Mouse (Mus musculus): ENCODE data around the gene Umps.

Umps gene

DNA sequence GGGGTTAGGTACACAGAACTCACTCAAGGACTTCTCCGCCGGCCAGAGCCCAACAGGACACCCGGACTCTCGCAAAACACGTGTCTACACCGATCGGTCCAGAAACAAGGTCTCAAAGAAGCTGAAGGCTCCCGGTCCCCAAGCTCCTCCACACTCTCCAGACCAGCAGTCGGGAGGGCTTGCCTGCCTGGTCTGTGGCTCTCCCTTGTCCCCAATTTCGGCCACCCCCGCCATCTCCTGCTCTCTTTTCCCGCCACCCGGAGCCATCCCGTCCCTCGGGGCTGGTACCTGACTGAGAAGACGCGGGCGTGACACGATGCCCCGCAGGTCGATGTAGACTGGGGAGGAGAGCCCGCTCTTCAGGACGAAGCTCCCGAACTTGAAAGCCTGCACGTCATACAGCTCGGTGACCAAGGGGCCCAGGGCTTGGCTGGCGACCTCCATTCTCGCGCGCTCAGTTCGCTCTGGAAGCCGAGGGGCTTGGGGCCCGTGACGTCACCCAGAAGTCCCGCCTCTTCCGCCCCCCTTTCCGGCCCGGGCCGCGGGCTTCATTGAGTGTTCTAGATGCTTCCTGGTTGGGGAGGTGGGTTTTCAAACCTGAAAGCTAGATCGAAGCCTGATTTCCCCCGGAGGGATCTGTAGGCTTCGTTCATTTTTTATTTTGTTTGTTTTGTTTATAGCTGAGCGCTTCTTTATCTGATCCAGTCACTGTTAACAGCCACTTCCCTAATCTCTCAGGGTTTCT is at the start of gene Umps:
Gene Umps (minus strand): TSS at position 501 of the 745 bp plus-strand sequence.
- peak; percentile 90 to 92 for DNase-seq

GRCm38 (mm10) chr16:34011991-34012845 is 45.4 kb upstream of the Umps start:
- DNase-seq: peak in 1 of 2 experiments; percentile 36

DNA sequence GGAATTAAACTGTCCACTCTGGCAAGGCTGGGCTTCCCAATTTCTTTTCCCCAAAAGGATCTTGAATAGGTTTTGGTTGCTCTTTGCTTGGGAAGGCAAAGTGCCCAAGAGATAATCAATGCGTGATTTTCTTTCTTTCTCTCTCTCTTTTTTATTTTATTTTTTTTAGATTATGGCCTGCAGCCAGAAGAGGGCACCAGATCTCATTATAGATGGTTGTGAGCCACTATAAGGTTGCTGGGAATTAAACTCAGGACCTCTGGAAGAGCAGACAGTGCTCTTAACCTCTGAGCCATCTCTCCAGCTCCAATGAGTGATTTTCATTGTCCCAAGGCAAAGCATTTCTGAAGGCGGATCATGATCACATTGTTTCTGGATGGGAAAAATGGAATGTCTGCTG is 42.7 kb upstream of the Umps start:
- DNase-seq: no peak

- DNase-seq: no peak
Measured at GRCm38 (mm10) chr16:34005986-34006385, 39.1 kb upstream of the Umps start.

GRCm38 (mm10) chr16:34004128-34004578 is 37.3 kb upstream of the Umps start:
- peak; percentile 80 to 87 for DNase-seq

DNA sequence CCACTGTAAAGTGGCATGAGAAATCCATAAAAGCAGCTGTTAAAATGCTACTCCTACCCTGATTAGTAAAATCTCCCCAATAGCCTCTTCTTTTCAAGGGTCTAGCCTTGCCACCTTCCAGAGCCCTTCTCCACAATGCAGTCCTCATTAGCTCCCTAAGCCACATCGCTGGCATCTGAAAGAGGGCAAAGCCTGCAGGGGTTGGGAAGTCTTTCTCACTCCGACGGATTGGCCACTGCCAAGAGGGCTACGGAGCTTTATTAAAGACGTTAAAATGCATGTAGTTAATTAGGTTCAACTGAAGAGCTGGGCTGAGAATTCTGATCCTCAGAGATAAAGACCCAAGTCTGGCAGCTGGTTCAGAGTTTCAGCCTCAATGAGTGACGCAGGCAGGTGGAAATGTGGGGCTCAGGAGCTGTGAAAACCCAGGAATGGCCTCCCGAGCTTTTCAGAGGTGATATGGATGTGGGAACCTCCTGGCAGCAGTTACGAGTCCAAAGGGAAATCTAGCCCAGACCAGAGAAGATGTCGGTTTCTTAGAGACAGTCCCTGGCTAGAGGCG is 36.8 kb upstream of the Umps start:
- DNase-seq: no peak

- no peak for DNase-seq
Measured at GRCm38 (mm10) chr16:34000715-34001114, 33.9 kb upstream of the Umps start.

DNA sequence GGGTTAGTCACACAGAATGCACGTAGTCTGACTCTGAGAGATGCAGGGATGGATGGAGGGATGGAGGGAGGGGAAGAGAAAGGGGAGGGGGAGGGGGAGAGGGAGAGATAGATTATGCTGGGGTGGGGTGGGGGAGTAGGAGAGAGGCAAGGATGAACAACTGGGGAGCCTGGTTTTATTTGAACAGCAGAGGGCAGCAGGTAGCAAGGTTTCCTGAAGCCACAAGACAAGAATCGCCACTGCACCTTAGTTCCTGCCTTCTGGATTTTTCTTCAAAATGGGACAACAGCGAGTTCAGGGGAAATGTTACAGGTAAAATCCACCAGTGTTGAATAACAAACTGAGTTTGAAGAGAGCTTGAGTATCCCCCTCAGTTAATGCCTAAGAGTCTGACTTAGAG is 32.5 kb upstream of the Umps start:
- peak; percentile 73 to 75 for DNase-seq

- DNase-seq: no peak
Measured at GRCm38 (mm10) chr16:33998011-33998410, 31.2 kb upstream of the Umps start.

DNA sequence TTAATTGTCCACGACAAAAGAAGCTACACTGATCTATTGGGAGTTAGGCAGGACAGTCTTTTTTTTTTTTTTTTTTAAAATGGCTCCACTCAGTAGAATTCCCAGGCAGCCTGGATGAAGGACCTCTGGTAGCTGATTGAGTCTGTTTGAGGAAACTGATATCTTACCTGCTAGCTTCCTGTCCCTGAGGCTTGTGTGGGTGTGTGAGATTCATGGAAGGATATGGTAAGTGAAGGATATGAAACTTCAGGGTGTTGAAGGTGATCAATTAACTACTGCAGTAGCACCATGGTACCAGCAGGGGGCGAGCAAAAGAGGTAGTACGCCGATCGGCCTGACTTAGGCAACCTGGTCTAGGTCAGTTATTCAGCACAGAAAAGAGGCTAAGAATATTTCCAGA is 29.2 kb upstream of the Umps start:
- DNase-seq: peak; percentile 77 to 81

DNA sequence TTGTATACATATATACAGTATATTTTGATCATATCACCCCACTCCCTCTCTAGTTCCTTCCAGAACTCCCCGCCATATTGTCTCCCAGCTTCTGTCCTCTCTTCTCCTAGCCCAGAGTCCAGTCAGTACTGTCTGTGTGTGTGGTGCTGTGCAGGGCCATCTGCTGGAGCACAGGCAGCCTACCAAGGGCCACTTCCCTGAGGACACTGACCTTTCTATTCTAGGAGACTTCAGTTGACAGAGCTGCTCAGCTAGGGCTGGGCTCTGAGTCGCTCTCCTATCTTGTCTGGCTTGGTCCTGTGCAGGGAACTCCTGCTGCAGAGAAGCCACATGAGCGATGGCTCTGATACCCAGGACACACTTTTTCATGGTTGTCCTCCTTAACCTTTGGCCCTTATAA is 28.7 kb upstream of the Umps start:
- DNase-seq: no peak

- no peak for DNase-seq
Measured at GRCm38 (mm10) chr16:33994321-33994720, 27.5 kb upstream of the Umps start.

DNA sequence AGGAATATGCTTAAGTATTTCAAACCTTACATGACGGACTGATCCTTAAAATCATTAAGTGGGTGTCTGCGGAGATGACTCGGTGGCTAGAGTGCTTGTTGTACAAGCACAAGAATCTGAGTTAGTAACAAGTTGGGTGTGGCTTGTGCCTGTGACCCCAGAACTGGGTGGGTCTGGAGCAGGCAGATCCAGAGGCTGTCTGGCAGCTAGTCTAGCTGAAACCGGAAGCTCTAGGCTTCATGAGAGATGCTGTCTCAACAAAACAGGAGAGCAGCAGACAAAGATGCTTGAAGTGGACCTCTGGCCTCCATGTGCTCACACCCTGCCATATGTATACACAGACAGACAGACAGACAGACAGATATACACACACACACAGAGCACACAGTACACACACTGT is 23.9 kb upstream of the Umps start:
- no peak for DNase-seq

GRCm38 (mm10) chr16:33989106-33989505 is 22.3 kb upstream of the Umps start:
- DNase-seq: peak in 1 of 2 experiments; percentile 22

GRCm38 (mm10) chr16:33988358-33989012 is 21.6 kb upstream of the Umps start:
- DNase-seq: peak; percentile 68 to 73

DNA sequence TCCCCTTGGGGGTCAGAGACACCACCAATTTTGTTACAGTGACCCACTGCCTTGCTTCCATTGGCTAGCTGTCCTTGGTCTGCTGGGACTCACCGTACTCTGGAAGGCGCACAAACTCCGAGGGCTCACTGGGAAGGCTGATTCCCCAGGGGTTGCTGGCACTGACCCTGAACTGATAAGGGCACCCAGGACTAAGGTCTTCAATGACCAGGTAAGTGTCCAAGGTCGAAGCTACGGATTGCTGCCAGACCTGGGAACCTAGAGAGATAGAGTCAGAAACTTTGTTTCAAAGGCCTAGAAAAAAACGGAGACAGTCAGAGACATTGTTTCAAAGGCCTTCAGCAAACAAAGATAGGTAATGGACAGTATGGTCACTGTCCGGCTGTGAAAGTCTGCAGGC is 20.2 kb upstream of the Umps start:
- no peak for DNase-seq

DNA sequence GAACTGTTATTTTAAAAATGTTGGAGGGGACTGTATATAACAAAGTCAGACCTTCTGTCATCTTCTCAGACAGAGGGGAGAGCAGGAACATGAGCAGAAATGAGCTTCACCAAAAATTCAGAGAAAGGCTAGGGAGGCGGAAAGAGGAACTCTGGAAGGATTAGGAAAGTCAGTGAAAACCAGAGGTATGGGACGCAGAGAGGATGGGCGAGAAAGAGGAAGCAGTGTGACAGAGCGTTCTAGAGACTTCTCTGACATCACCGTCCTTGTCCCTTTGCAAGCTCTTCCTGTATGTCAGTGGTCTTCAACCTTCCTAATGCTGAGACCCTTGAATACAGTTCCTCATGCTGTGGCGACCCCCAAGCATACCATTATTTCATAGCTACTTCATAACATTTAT is 18.5 kb upstream of the Umps start:
- no peak for DNase-seq

GRCm38 (mm10) chr16:33983712-33984111 is 16.9 kb upstream of the Umps start:
- no peak for DNase-seq

DNA sequence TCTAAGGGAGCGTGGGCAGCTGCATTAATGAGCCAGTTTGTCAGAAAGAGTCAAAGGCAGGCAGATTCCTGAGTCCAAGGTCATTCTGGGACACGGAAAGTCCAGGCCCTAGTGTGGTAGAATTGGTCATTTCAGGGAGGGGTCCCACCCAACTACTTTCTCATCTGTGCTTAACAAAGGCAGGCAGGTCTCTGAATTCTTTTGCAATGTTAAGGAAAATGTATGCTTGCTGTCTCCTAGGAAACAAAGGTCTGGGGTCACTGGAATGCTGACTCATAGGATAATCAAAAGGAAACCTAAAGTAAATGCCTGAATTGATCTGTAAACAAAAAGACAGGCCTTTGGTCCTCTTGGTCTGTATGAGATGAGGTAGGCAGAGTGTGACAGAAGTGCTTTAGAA is 13.0 kb upstream of the Umps start:
- DNase-seq: no peak

DNA sequence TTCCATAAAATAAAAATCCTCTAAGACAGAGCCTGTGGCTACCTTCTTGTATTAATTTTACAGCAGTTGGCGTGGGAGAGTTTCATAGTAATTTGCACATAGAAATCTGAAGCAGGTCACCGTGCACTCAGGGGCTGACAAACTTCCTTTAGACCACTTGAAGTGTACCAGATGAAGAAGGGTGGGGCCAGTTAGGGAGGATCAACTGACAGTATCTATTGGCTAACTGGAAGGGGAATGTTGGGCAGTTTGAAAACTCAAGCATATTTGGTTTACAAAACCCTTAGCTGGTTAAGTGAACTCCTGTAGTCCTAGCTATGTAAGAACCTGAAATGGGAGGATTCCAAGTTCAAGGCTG is 424 bp upstream of the Umps start:
- DNase-seq: no peak

DNA sequence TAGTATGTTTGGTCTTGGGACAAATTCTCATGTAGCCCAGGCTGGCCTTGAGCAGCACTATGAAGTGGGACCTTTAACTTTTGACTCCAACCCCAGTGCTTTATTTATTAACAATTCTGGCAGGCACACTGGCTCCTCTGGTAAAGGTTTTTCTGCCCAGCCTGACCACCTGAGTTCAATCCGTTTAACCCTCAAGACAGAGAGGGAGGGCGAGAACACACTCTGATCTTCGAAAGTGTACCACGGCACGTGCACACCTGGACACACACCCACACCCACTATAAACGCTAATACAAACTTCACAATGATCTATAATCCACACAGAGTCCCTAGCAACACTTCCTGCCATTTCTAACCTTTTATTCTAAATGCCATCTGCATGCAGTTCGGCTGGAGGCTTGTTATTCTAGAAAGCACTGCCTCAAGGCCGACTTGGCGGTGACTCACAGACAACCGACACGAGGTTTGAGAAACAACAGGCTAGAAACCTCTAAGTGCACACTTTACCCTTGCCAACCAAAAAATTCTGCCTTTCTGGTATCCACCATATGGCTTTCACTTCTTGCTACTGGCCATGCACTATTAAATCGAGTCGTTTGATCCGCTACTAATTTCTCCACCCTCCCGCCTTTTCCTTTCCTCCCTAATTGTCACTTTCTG is 830 bp downstream of the Umps start:
- peak in 1 of 2 experiments; percentile 40 for DNase-seq

DNA sequence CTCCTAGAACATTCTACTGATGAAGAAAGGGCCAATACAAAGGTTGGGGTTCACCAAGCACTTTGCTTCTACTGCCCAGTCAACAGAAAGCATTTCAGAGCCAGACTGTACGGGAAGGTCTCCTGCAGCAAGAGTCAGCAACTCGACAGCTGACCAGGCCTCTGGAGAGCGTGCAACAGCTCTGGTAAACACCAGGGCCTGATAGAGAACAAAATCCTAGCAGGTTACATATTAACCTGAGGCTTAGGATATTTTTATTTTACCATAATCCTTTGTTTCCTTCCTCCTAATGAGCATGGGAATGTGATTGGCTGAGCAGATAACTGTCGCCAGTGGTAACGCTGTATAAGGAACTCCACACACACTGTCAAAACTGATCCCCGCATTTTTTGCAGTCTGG is 3.3 kb downstream of the Umps start:
- DNase-seq: peak in 1 of 2 experiments; percentile 38

- no peak for DNase-seq
Measured at GRCm38 (mm10) chr16:33954793-33955192, 12.0 kb downstream of the Umps start.

All from kidney, postnatal 4 days (tissue).